Mouse (Mus musculus): ENCODE data around the gene Atpaf1.

- TF ChIP-seq POLR2A (IDR thresholded peaks at IDR 0.05; ENCODE audit: borderline replicate concordance, control insufficient read depth, low read depth, low read length) = no peak
- TF ChIP-seq CTCF (IDR thresholded peaks at IDR 0.05; ENCODE audit: control insufficient read depth, insufficient read depth, low read length) = no peak
Observed at GRCm38 (mm10) chr4:115848083-115848482, 63.5 kb downstream of the Atpaf1 start.
